Mouse (Mus musculus): ENCODE measurements around the gene Cdc42bpg. TPM values are rescaled to one million over a fixed set of nuclear protein-coding genes. Genes with fewer than 3 reads are reported as not detected.
A peak's percentile ranks its signal among the peaks of the same experiment; 100 is the strongest.

The Cdc42bpg gene
- total and polyA plus RNA-seq, 3 experiments = 0.79 to 4.2 (median 2.3) TPM

DNA sequence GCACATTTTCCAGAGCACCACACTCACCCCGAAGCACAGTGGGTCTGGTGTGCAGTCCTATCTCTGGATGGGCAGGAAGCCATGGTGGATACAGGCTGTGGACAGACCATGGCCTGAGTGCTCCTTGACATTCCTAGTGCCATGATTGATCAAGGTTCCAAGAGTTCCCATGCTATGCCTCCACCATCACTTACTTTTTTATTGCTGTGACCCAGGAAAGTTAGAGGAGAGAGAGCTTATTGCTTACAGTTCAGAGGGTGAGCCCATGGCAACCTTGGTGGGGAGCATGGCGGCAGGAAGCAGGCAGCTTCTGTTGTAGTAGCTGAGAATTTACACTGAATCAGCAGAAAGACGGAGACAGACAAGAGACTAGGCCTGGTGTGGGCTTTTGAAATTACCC lies 55.0 kb downstream of the Cdc42bpg start:
- dilution Hi-C loops (cut with MboI; ENCODE audit: extremely low pct_ligation_motif_present, extremely low pct_unique_long_range_greater_than_20kb, low sequenced_read_pairs) (no loop called here), in situ Hi-C loops (cut with MboI; ENCODE audit: low pct_ligation_motif_present, low pct_unique_long_range_greater_than_20kb, low sequenced_read_pairs) (no loop called here)
- no peak for TF ChIP-seq TBP (conservative IDR thresholded peaks at IDR 0.05; ENCODE audit: low read depth, low read length)
- TF ChIP-seq POLR2AphosphoS2 (IDR thresholded peaks at IDR 0.05; ENCODE audit: low read depth, low read length) = no peak
- 0 out of 2 replicates have a peak, but pooled peaks have one; percentile 28 for TF ChIP-seq MAFK (IDR thresholded peaks at IDR 0.05; ENCODE audit: insufficient replicate concordance, low read length)
- no peak for TF ChIP-seq ELF1 (IDR thresholded peaks at IDR 0.05; ENCODE audit: low read depth, low read length)
- no peaks in the 10 kb centered on the region for H3K9me3 ChIP-seq (replicated peaks; ENCODE audit: low read length)
- H3K36me3 ChIP-seq (replicated peaks in 1 of 2; ENCODE audit: control insufficient read depth in 1 of 2, insufficient read depth in 1 of 2, low read length in 1 of 2) = peaks cover 11 to 44% of the 10 kb centered on the region in 2 experiments
- H3K27me3 ChIP-seq (replicated peaks) = no peaks in the 10 kb centered on the region
- H3K27ac ChIP-seq (ENCODE audit: insufficient read depth, low read depth) = no peak overlapping the region
- no peak overlapping the region for H3K4me2 ChIP-seq (ENCODE audit: insufficient read depth, low read depth, poor library complexity, severe bottlenecking)
- H3K4me3 ChIP-seq (replicated peaks in 1 of 3; ENCODE audit: low read depth in 2 of 3, low read length in 2 of 3, poor library complexity in 1 of 3) = no peak overlapping the region
- no peak overlapping the region for H3K9ac ChIP-seq (ENCODE audit: insufficient read depth, low read depth)
- no peak for DNase-seq (ENCODE audit: extremely low read depth)
- H3K79me2 ChIP-seq (replicated peaks; ENCODE audit: control insufficient read depth, extremely low read depth, insufficient read depth, poor library complexity, severe bottlenecking) = peaks cover 19% of the 10 kb centered on the region
- peaks cover 5 to 39% of the 10 kb centered on the region in 2 experiments for H3K4me1 ChIP-seq (ENCODE audit: control insufficient read depth in 1 of 2, insufficient read depth in 2 of 2)

DNA sequence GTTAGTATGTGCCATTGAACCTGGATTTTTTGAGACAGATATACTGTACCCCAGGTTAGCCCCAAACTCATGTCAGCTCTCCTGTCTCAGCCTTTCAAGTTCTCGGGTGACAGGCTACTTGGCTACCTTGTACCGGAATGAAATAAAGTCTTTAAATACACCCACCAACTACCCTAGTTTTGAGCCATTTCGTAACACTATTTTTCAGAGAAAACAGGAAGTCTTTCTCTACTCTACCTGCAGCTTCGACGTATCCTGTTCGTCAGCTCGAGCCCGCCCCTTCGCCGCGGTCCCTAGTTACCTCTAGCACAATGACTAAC lies 56.8 kb downstream of the Cdc42bpg start:
- DNase-seq (ENCODE audit: extremely low read depth) = no peak
- H3K4me2 ChIP-seq (ENCODE audit: insufficient read depth, low read depth, poor library complexity, severe bottlenecking) = peak overlapping the region; percentile 67
- peak overlapping the region; percentile 66 for H3K9ac ChIP-seq (ENCODE audit: insufficient read depth, low read depth)
- H3K36me3 ChIP-seq (replicated peaks in 1 of 2; ENCODE audit: control insufficient read depth in 1 of 2, insufficient read depth in 1 of 2, low read length in 1 of 2) = peaks cover 27 to 55% of the 10 kb centered on the region in 2 experiments
- dilution Hi-C loops (cut with MboI; ENCODE audit: extremely low pct_ligation_motif_present, extremely low pct_unique_long_range_greater_than_20kb, low sequenced_read_pairs) = no loop called here
- 0 out of 2 replicates have a peak overlapping the region, but pooled peaks have one; percentile 2 for H3K27ac ChIP-seq (ENCODE audit: insufficient read depth, low read depth)
- peak overlapping the region; percentile 65 to 98 (median 69) for H3K4me3 ChIP-seq (replicated peaks in 1 of 3; ENCODE audit: low read depth in 2 of 3, low read length in 2 of 3, poor library complexity in 1 of 3)
- peaks cover 5 to 57% of the 10 kb centered on the region in 2 experiments for H3K4me1 ChIP-seq (ENCODE audit: control insufficient read depth in 1 of 2, insufficient read depth in 2 of 2)
- in situ Hi-C loops (cut with MboI; ENCODE audit: low pct_ligation_motif_present, low pct_unique_long_range_greater_than_20kb, low sequenced_read_pairs) = no loop called here
- H3K27me3 ChIP-seq (replicated peaks) = no peaks in the 10 kb centered on the region
- peaks cover 37% of the 10 kb centered on the region for H3K79me2 ChIP-seq (replicated peaks; ENCODE audit: control insufficient read depth, extremely low read depth, insufficient read depth, poor library complexity, severe bottlenecking)
- TF ChIP-seq MAFK (IDR thresholded peaks at IDR 0.05; ENCODE audit: insufficient replicate concordance, low read length) (no peak), BHLHE40 (IDR thresholded peaks at IDR 0.05; ENCODE audit: low read depth, low read length) (no peak; the same call in 1 of the 2 replicates), E2F4 (IDR thresholded peaks at IDR 0.05; ENCODE audit: insufficient replicate concordance, low read depth, low read length) (peak; percentile 73; the same call in 1 of the 2 replicates), MAX (IDR thresholded peaks at IDR 0.05; ENCODE audit: low read length) (peak; percentile 32), PAX5 (IDR thresholded peaks at IDR 0.05; ENCODE audit: low read length) (no peak), MEF2A (IDR thresholded peaks at IDR 0.05; ENCODE audit: borderline replicate concordance, low read depth, low read length) (no peak; the same call in 1 of the 2 replicates), ZC3H11A (IDR thresholded peaks at IDR 0.05; ENCODE audit: low read depth, low read length) (no peak), POLR2AphosphoS2 (IDR thresholded peaks at IDR 0.05; ENCODE audit: low read depth, low read length) (no peak), JUN (IDR thresholded peaks at IDR 0.05; ENCODE audit: insufficient read depth, low read depth, low read length) (no peak), CHD2 (IDR thresholded peaks at IDR 0.05; ENCODE audit: low read length) (no peak), TBP (conservative IDR thresholded peaks at IDR 0.05; ENCODE audit: low read depth, low read length) (no peak; the same call in 1 of the 2 replicates), MXI1 (IDR thresholded peaks at IDR 0.05; ENCODE audit: low read depth, low read length) (no peak), GABPA (IDR thresholded peaks at IDR 0.05; ENCODE audit: insufficient replicate concordance, low read depth, low read length) (no peak), JUND (conservative IDR thresholded peaks at IDR 0.05; ENCODE audit: low read depth, low read length) (peak; percentile 29; the same call in 1 of the 2 replicates), ETS1 (conservative IDR thresholded peaks at IDR 0.05; ENCODE audit: low read depth, low read length) (no peak), CHD1 (IDR thresholded peaks at IDR 0.05; ENCODE audit: low read depth, low read length) (no peak; the same call in 1 of the 2 replicates), HCFC1 (IDR thresholded peaks at IDR 0.05; ENCODE audit: low read depth, low read length) (no peak), MYC (IDR thresholded peaks at IDR 0.05; ENCODE audit: low read depth, low read length) (no peak), SIN3A (IDR thresholded peaks at IDR 0.05; ENCODE audit: low read length) (peak; percentile 81)
- H3K9me3 ChIP-seq (replicated peaks; ENCODE audit: low read length) = no peaks in the 10 kb centered on the region
